Mouse (Mus musculus) layer of hippocampus, adult 2 months (tissue): ENCODE data around the gene Gja4. TPM values are rescaled to one million over a fixed set of nuclear protein-coding genes. Genes with fewer than 3 reads are reported as not detected.

Source experiments
- DNase-seq, 2 experiments: peaks; one replicate each; pipeline ENCODE4 v3.0.0; 2022; ENCODE audit warnings: low spot score in 2 of 2
- H3K27ac ChIP-seq: fragments of 200-600 bp; 2 replicates; pipeline ENCODE4 v1.8.1; 2022
- H3K4me3 ChIP-seq: fragments of 200-600 bp; 2 replicates; pipeline ENCODE4 v1.8.1; 2022; ENCODE audit warnings: mild to moderate bottlenecking
- CTCF ChIP-seq: fragments of 200-600 bp; conservative IDR thresholded peaks from 2 replicates; pipeline ENCODE4 v1.8.1; 2022; ENCODE audit warnings: antibody characterized with exemption, mild to moderate bottlenecking, moderate library complexity
- total RNA-seq, 2 experiments: library from RNA; stranded (reverse); gene quantifications; 2 replicates each; pipeline ENCODE4 v1.2.3; 2021

The Gja4 gene
- total RNA-seq, 2 experiments from 2014 or later, result 2.2 to 4.2 TPM

GRCm38 (mm10) chr4:127331171-127331570 is 17.3 kb upstream of the Gja4 start:
- no peak overlapping the region for H3K4me3 ChIP-seq
- DNase-seq, result no peak
- TF ChIP-seq CTCF, result no peak
- H3K27ac ChIP-seq, result no peak overlapping the region

- DNase-seq, result no peak
- Histone ChIP-seq H3K27ac (no peak within 1 kb of the TSS), H3K4me3 (peak within 1 kb of the TSS; percentile 46)
- TF ChIP-seq CTCF, result no peak
Measured at GRCm38 (mm10) chr4:127330181-127331100, 16.6 kb upstream of the Gja4 start, which contains the start of gene Gjb3. Gene Gjb3, minus strand, starts transcription at chr4:127330844.

DNA sequence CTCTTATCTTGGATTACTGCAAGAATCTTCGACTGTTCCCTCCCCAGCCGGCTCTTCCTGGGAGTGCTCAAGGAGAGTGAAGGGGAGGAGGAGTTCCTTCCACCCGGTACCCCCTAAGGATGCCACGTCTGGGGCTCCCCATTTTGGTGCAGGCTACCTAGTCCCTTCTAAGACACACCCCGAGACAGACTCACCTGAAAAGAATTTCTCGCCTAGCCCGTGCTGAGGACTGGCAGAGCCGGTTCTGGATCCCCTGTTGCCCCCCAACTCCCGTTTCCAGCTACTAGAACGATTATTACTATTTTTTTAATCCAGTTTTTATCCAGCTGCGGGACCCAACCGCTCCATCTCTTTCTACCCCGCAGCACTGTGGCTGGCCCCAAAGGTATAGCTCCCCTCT is 15.9 kb upstream of the Gja4 start:
- TF ChIP-seq CTCF, result no peak
- peak overlapping the region; percentile 46; the same call in 1 of the 2 replicates for H3K4me3 ChIP-seq
- H3K27ac ChIP-seq, result no peak overlapping the region
- DNase-seq, result no peak

- DNase-seq, result no peak
- Histone ChIP-seq H3K4me3 (no peak overlapping the region), H3K27ac (no peak overlapping the region)
- no peak for TF ChIP-seq CTCF
Measured at GRCm38 (mm10) chr4:127329046-127329445, 15.2 kb upstream of the Gja4 start.

GRCm38 (mm10) chr4:127328378-127328777 is 14.5 kb upstream of the Gja4 start:
- H3K4me3 ChIP-seq, result no peak overlapping the region
- no peak for DNase-seq
- no peak overlapping the region for H3K27ac ChIP-seq
- no peak for TF ChIP-seq CTCF

GRCm38 (mm10) chr4:127327749-127328148 is 13.9 kb upstream of the Gja4 start:
- no peak overlapping the region for H3K4me3 ChIP-seq
- H3K27ac ChIP-seq, result no peak overlapping the region
- no peak for DNase-seq
- no peak for TF ChIP-seq CTCF

- Histone ChIP-seq H3K27ac (no peak overlapping the region), H3K4me3 (no peak overlapping the region)
- DNase-seq, result no peak
- no peak for TF ChIP-seq CTCF
Measured at GRCm38 (mm10) chr4:127327258-127327657, 13.4 kb upstream of the Gja4 start.

DNA sequence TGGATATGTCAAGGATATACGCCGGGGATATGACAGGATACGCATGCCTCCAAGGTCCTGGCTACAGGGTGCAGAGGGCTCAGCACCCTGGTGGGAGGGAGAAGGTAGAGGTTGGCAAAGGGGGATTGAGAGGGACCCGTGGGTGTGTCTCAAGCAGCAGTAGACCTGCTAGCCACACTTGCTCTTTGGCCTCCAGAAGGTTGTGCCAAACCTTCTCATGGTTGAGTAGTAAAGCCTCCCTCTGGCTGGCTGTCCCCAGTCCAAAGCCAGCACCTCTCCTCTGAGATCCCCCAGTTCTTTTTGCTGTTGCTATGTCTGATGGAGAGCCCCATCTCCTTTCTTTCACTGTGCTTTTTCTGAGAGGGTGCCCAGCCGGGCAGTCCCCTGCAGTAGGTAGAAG is 11.4 kb upstream of the Gja4 start:
- TF ChIP-seq CTCF, result no peak
- Histone ChIP-seq H3K4me3 (no peak overlapping the region), H3K27ac (no peak overlapping the region)
- no peak for DNase-seq

- no peak overlapping the region for H3K27ac ChIP-seq
- peak; percentile 69 to 85 for DNase-seq
Measured at GRCm38 (mm10) chr4:127324759-127325158, 10.9 kb upstream of the Gja4 start.

DNA sequence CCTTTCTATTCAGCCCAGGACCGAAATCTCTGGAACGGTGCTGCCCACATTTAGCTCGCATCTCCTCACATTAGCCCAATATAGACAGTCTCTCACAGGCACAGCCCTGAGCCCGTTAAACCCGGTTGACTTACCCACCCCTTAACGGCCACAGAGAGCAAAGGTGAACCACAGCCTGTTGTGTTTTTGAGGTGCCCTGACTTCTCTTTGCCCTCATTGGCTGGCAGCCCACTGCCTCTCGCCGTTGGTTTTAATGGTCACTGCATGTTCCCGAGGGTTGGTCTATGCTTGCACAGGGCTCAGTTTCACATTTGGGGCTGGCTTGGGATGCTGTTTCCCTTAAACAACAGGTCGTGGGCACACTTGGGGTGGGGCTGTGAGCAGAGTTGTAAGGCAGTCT is 10.5 kb upstream of the Gja4 start:
- no peak overlapping the region for H3K27ac ChIP-seq
- no peak for TF ChIP-seq CTCF
- no peak for DNase-seq
- H3K4me3 ChIP-seq, result no peak overlapping the region

More at GRCm38 (mm10) chr4:127324759-127325158, 10.9 kb upstream of the Gja4 start:
- no peak overlapping the region for H3K4me3 ChIP-seq
- peak; percentile 84 for TF ChIP-seq CTCF

DNA sequence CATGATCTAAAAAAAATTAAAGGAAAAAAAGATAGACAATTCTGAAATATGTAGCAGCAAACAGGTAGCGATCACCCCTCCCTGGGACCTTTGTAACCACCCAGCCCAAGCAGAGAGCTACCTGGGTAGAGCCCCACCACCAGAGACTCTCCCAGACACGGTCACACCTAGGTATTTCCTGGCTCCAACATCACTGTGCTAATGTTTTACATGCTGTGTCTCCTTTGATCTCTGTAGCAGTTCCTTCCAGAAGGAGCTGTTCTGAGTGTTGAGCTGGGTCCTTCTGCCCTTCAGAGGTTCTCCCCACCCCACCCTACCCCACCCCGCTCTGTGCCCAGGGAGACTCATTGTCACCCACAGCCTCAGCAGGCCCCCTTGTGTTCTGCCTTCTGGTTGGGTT is 9.8 kb upstream of the Gja4 start:
- H3K4me3 ChIP-seq, result no peak overlapping the region
- DNase-seq, result no peak
- H3K27ac ChIP-seq, result no peak overlapping the region
- no peak for TF ChIP-seq CTCF

DNA sequence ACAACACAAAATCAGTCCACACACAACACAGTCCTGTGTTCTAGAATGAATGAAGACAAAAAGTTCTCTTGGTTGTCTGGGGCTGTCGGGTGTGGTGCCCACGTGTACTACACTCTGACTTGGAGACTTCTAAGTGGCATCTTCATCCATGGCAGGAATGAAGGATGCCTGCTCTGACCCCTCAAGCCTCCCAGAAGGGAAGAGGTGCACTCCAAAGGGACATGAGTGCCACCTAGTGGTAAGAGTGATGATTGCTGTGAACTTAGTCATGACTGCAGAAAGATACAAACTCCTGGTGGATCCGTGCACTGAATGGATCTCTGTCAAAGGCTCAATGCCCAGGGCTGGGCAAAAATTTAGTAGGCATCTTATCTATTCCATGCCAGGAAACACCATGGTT is 5.8 kb upstream of the Gja4 start:
- peak; percentile 47 to 82 for DNase-seq
- Histone ChIP-seq H3K4me3 (no peak overlapping the region), H3K27ac (no peak overlapping the region)
- TF ChIP-seq CTCF, result peak; percentile 93

- H3K27ac ChIP-seq, result no peak overlapping the region
- peak; percentile 74 for TF ChIP-seq CTCF
- DNase-seq, result no peak
- no peak overlapping the region for H3K4me3 ChIP-seq
Measured at GRCm38 (mm10) chr4:127317143-127317542, 3.3 kb upstream of the Gja4 start.

DNA sequence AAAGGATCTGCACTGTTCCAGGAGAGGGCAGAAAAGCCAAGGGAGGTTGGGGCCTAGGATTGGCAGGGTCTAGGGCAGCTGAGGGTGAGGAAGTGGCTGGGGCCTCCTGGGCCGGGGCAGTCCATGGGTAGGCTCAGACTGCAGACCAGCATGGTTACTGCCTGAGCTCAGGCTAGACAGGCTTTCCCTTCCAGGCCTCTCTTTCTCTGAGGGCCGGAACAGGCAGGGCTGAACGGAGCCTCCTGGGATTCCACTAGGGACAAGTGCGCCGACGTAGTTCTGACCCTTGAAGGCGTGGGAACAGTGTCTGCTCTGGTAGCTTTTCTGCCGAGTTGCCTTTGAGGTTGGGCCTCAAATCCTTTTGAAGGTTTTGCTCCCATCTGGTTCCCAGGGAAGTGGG is 1.9 kb upstream of the Gja4 start:
- TF ChIP-seq CTCF, result no peak
- DNase-seq, result no peak
- Histone ChIP-seq H3K27ac (no peak overlapping the region), H3K4me3 (no peak overlapping the region)
